Mouse (Mus musculus) bone marrow macrophage, adult 2 months (primary cell): ENCODE data around the gene Cry2.

ENCODE experiments used
- CTCF ChIP-seq: IDR thresholded peaks from 2 replicates; pipeline ENCODE4 v1.5.1; 2012; ENCODE audit warnings: low read depth, mild to moderate bottlenecking, low read length, moderate library complexity
- POLR2A ChIP-seq: IDR thresholded peaks from 2 replicates; pipeline ENCODE4 v1.6.1; 2012; ENCODE audit warnings: mild to moderate bottlenecking, low read depth, low read length, borderline replicate concordance

DNA sequence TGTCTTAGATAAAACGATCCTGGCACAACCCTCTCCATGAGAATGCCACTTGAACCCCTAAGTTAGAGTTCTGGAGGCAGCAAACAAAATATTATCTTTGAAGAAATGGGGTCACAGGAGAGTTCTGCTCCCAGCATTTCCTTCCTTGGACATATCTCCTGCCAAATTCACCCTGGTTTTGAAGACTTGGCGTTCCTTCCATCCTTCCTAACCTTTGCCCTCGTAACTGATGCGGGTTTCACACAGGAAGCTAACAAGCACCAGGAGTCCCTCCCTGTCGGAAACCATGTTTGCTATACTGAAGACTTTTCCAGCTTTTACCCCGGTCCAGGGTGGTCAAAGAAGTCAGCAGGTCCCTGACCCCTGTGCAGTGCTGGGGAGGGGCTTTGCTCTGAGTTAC, 79.6 kb downstream of the Cry2 start:
- TF ChIP-seq POLR2A (no peak), CTCF (no peak)
